Mouse (Mus musculus) right cerebral cortex, postnatal 25 days (tissue): ENCODE measurements around the gene Olfr1184.
"Not testable (repeated sequence)": the region's sequence is repeated elsewhere in the genome, so short reads cannot be mapped to it uniquely, and the experiment has no call there.

Experiments used
- DNase-seq: peaks from one replicate; pipeline ENCODE4 v3.0.0; 2022

The Olfr1184 gene

DNA sequence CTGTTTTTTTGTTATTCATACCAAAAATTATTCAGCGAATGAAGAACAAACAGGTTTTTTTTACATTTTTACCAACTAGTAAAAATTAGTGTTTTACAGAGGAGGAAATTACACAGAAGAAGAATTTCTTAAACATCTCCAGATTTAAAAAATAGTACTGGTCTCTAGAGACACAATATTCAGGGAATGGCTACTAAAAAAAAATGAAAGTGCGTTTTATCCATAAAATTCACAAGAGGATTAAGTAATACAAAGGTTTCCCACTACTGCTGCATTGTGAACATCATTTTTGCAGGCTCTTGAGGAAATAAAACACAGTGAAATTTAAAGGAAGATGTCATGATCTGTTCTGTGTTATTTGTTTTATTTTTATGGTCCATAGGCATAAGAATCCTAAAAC, at the start of gene Olfr1184:
Olfr1184 (plus strand) TSS at position 301 of the 400 bp plus-strand sequence.
- no peak for DNase-seq

DNA sequence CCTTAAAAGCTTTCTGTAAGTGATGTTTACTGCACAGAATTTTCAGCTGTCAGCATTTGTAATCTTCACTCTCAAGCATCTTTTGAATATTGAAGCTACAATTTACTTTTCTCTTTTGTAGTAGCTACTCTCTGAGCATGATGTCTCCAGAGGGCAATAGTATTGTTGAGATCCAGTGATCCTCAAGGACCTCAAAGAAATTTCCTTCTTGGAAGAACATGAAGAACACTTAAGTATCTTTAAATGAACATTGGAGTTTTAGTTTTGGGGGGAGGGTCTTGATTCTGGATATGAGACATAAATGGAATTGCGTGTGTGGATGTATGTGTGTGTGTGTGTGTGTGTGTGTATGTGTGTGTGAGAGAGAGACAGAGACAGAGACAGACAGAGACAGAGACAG, 34.4 kb upstream of the Olfr1184 start, which contains the start of gene Gm13757:
Gm13757 (minus strand) TSS at position 101 of the 400 bp plus-strand sequence.
- DNase-seq, result no peak

DNA sequence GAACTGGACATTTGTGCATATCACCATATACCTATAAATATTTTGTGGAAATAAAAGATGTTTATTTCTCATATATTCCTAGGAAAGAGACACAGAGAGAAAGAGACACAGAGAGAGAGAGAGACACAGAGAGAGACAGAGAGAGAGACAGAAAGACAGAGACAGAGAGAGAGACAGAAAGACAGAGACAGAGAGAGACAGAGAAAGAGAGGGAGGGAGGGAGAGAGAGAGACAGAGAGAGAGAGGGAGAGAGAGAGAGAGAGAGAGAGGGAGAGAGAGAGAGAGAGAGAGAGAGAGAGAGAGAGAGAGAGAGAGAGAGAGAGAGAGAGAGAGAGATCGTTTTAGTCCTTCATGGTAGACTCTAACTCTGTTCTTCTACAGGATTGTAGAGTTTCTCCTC, 28.8 kb upstream of the Olfr1184 start, which contains the start of gene Olfr1183:
Olfr1183 (plus strand) TSS at position 301 of the 400 bp plus-strand sequence.
- not testable (repeated sequence) for DNase-seq

- DNase-seq, result no peak
Measured at GRCm38 (mm10) chr2:88493020-88493419, 9.6 kb downstream of the Olfr1184 start, which contains the start of gene Olfr1185-ps1. Olfr1185-ps1 (plus strand) TSS chr2:88493320.

GRCm38 (mm10) chr2:88518251-88518650, 34.9 kb downstream of the Olfr1184 start, which contains the start of gene Olfr1186:
Olfr1186 (plus strand) TSS chr2:88518551.
- no peak for DNase-seq

DNA sequence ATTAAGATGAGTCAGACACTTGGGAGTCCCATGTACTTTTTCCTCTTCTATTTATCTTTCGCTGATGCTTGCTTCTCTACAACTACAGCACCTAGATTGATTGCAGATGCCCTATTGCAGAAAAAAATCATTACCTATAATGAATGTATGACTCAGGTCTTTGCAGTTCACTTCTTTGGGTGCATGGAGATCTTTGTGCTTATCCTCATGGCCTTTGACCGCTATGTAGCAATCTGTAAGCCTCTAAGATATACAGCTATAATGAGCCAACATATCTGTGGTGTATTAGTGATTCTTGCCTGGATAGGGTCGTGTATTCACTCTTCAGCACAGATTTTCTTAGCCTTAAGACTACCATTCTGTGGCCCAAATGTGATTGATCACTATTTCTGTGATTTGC, 42.3 kb downstream of the Olfr1184 start:
- no peak for DNase-seq
